Mouse (Mus musculus) liver, embryonic 16.5 days (tissue): ENCODE measurements around the gene Hmmr. TPM values are rescaled to one million over a fixed set of nuclear protein-coding genes. Genes with fewer than 3 reads are reported as not detected.

Experiments used
- ATAC-seq: fragments of 200-750 bp; cut with Nextera tagmentation; 2 replicates; pipeline ENCODE4 v1.8.0; 2017; ENCODE audit warnings: low read depth, mild to moderate bottlenecking, moderate number of reproducible peaks, moderate library complexity
- H3K27ac ChIP-seq: fragments of 300-500 bp; sonication (generic); 2 replicates; pipeline ENCODE4 v1.5.1; 2014; ENCODE audit warnings: mild to moderate bottlenecking, low read length
- H3K27me3 ChIP-seq: fragments of 300-500 bp; sonication (generic); 2 replicates; pipeline ENCODE4 v1.6.1; 2014; ENCODE audit warnings: low read depth, low read length, mixed read lengths; ENCODE audit not compliant: control insufficient read depth, insufficient read depth
- H3K36me3 ChIP-seq: fragments of 300-500 bp; sonication (generic); 2 replicates; pipeline ENCODE4 v1.6.1; 2014; ENCODE audit warnings: mild to moderate bottlenecking; ENCODE audit not compliant: control insufficient read depth, insufficient read depth
- H3K4me1 ChIP-seq: fragments of 300-500 bp; sonication (generic); 2 replicates; pipeline ENCODE4 v1.6.1; 2014; ENCODE audit warnings: low read depth, low read length, mixed read lengths; ENCODE audit not compliant: control insufficient read depth
- H3K4me2 ChIP-seq: fragments of 300-500 bp; sonication (generic); 2 replicates; pipeline ENCODE4 v1.6.1; 2014; ENCODE audit warnings: low read depth, low read length, mixed read lengths
- H3K4me3 ChIP-seq: fragments of 300-500 bp; sonication (generic); 2 replicates; pipeline ENCODE4 v1.5.1; 2014; ENCODE audit warnings: low read depth, mild to moderate bottlenecking, low read length
- H3K9ac ChIP-seq: fragments of 300-500 bp; sonication (generic); 2 replicates; pipeline ENCODE4 v1.6.1; 2014; ENCODE audit warnings: low read depth, low read length
- H3K9me3 ChIP-seq: fragments of 300-500 bp; sonication (generic); replicated peaks from 2 replicates; pipeline ENCODE4 v1.6.1; 2016; ENCODE audit warnings: low read length; ENCODE audit not compliant: control insufficient read depth
- WGBS: fragments of 180-500 bp; shearing (Covaris S2); extraction: QIAGEN DNeasy Blood & Tissue Kit; methylation state at CpG from one replicate; pipeline ENCODE4 v1.1.7; 2014; ENCODE audit not compliant: insufficient replicate concordance; 5-methylcytosine and 5-hydroxymethylcytosine counted together
- polyA plus RNA-seq: library from polyadenylated mRNA; unstranded; fragments of >200 nt; fragmentation: Nextera tagmentation; extraction: Ambion mirVana; gene quantifications from 2 replicates; pipeline ENCODE4 v1.2.1, GENCODE M21; 2015

Gene Hmmr
- polyA plus RNA-seq: 45.2 and 53.3 TPM in 2 replicates

DNA sequence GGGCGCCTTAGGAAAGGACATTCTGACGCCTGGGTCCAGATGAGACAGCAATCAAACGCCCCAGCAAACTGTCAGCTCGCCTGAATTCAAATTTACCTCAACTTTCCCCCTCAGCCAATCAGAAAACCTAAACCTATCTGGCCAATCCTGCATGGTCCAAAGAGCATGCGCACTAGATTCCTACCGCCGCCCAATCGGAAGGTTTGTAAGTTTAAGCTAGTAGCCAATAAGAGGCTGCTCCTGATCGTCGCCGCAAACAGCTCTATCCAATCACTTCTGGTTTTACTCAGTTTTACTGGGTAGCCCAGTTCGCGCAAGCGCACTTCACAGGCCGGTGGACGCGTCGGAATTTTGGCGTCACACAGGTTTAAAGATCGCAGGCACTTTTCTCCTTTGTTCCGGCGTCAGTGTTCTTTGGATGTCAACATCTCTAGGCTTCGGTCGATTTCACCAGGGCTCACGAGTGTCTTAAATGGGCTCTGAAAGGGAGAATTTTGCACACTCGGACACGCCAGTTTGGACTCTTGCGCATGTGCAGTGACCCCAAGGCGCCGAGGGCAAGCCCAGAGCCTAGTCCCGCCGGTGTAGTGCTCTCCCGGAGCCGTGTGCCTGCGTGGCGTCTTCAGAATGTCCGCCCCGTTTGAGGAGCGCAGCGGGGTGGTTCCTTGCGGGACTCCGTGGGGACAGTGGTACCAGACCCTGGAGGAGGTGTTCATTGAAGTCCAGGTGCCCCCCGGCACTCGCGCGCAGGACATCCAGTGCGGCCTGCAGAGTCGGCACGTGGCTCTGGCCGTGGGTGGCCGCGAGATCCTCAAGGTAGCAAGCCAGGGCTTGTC, at the start of gene Hmmr, which contains the start of gene Nudcd2:
Gene Hmmr, minus strand, starts transcription at position 84 of the 836 bp plus-strand sequence.
Gene Nudcd2, plus strand, starts transcription at position 329 of the 836 bp plus-strand sequence.
- no peaks in the 10 kb centered on the region for H3K9me3 ChIP-seq
- no peaks in the 10 kb centered on the region for H3K27me3 ChIP-seq
- H3K4me1 ChIP-seq: peaks cover 14% of the 10 kb centered on the region
- H3K36me3 ChIP-seq: peaks cover 20% of the 10 kb centered on the region
- H3K9ac ChIP-seq: peak within 1 kb of the TSS; percentile 91
- ATAC-seq: peak; percentile 97
- peak within 1 kb of the TSS; percentile 82 for H3K27ac ChIP-seq
- H3K4me2 ChIP-seq: peak within 1 kb of the TSS; percentile 88
- whole genome bisulfite sequencing: under 1% methylated on average over 52 of the region's 52 CpGs
- H3K4me3 ChIP-seq: peak within 1 kb of the TSS; percentile 97

DNA sequence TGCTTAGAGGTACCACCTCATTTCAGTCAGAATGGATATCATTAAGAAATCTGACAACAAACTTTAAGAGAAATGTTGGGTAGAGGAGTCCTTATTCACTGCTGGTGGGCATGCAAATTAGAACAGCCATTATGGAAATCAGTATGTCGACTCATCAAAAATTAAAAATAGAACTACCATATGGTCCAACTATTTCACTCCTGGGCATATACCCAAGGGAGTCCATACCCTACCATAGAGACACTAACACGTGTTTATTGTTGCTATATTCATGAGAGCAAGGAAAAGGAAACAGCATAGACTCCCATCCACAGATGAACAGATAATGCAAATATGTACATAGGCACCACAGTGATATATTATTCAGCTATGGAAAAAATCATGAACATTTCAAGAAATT, 48.6 kb upstream of the Hmmr start:
- Histone ChIP-seq H3K27me3 (no peaks in the 10 kb centered on the region), H3K36me3 (no peaks in the 10 kb centered on the region), H3K4me3 (no peak overlapping the region), H3K4me2 (no peak overlapping the region), H3K4me1 (no peaks in the 10 kb centered on the region), H3K9me3 (no peaks in the 10 kb centered on the region), H3K9ac (no peak overlapping the region), H3K27ac (no peak overlapping the region)
- ATAC-seq: no peak
- 48% methylated on average over 2 of the region's 2 CpGs for WGBS

- no peak for ATAC-seq
These were observed 42.4 kb upstream of the Hmmr start for GRCm38 (mm10) chr11:40775315-40776269.

GRCm38 (mm10) chr11:40764690-40765089, 31.5 kb upstream of the Hmmr start:
- no peak overlapping the region for H3K27ac ChIP-seq
- ATAC-seq: no peak
- H3K4me3 ChIP-seq: no peak overlapping the region
- H3K9me3 ChIP-seq: no peaks in the 10 kb centered on the region
- WGBS: 54% methylated on average over 4 of the region's 4 CpGs
- H3K4me2 ChIP-seq: no peak overlapping the region
- no peaks in the 10 kb centered on the region for H3K36me3 ChIP-seq
- no peak overlapping the region for H3K9ac ChIP-seq
- H3K27me3 ChIP-seq: no peaks in the 10 kb centered on the region
- H3K4me1 ChIP-seq: no peaks in the 10 kb centered on the region

More at GRCm38 (mm10) chr11:40775315-40776269, 42.4 kb upstream of the Hmmr start:
- H3K36me3 ChIP-seq: no peaks in the 10 kb centered on the region
- no peaks in the 10 kb centered on the region for H3K9me3 ChIP-seq
- H3K27ac ChIP-seq: no peak overlapping the region
- WGBS: 42% methylated on average over 12 of the region's 12 CpGs
- no peaks in the 10 kb centered on the region for H3K27me3 ChIP-seq
- no peak overlapping the region for H3K4me3 ChIP-seq
- no peak overlapping the region for H3K9ac ChIP-seq
- no peak overlapping the region for H3K4me2 ChIP-seq
- no peaks in the 10 kb centered on the region for H3K4me1 ChIP-seq

GRCm38 (mm10) chr11:40763395-40763794, 30.2 kb upstream of the Hmmr start:
- H3K9me3 ChIP-seq: no peaks in the 10 kb centered on the region
- no peak overlapping the region for H3K4me3 ChIP-seq
- no peak overlapping the region for H3K4me2 ChIP-seq
- no peak overlapping the region for H3K9ac ChIP-seq
- no peaks in the 10 kb centered on the region for H3K36me3 ChIP-seq
- no peaks in the 10 kb centered on the region for H3K27me3 ChIP-seq
- H3K27ac ChIP-seq: no peak overlapping the region
- no peaks in the 10 kb centered on the region for H3K4me1 ChIP-seq
- no peak for ATAC-seq
- WGBS: 20% methylated on average over 2 of the region's 2 CpGs

DNA sequence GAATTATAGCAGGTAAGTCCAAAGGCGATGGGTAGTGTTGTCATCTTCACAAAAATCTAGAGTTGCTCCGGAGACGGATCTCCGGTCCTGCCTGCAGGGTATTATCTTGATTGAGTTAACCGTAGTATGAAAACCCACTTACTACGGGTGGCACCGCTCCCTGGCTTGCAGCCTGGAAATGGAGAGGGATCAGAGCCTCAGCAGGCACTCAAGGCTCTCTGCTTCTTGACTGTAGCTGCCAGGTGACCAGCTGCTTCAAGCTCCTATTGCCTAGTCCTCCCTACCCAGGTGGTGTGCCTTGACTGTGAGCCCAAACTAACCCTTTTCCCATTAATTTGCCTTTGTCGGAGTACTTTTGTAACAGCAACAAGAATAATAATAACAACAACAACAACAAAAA, 26.7 kb upstream of the Hmmr start:
- no peak for ATAC-seq
- H3K9ac ChIP-seq: no peak overlapping the region
- 73% methylated on average over 8 of the region's 8 CpGs for WGBS
- H3K9me3 ChIP-seq: no peaks in the 10 kb centered on the region
- H3K27me3 ChIP-seq: no peaks in the 10 kb centered on the region
- no peaks in the 10 kb centered on the region for H3K36me3 ChIP-seq
- H3K27ac ChIP-seq: no peak overlapping the region
- H3K4me2 ChIP-seq: no peak overlapping the region
- H3K4me3 ChIP-seq: no peak overlapping the region
- H3K4me1 ChIP-seq: no peaks in the 10 kb centered on the region

DNA sequence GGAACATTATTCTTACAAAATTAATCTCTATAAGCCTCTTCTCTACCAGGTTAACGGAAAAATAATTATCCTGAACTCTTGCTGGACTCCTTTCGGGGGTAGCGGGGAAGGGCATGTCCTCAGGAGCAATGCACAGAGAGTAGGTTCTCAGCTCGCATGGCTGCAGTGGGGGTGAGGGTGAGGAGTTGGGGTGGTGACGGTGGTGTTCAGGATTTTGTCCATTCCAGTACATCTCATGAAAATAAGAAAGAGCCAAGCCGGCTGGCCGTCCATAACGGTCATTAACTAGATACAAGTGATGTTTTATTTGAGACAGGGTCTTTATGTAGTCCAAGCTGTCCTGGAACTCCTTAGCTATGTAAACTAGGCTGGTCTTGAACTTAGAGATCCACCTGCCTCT, 22.7 kb upstream of the Hmmr start:
- Histone ChIP-seq H3K4me2 (peak overlapping the region; percentile 94; the same call in 1 of the 2 replicates), H3K27ac (no peak overlapping the region), H3K27me3 (no peaks in the 10 kb centered on the region), H3K36me3 (0 out of 2 replicates have a peak, but pooled peaks cover 2% of the 10 kb centered on the region), H3K9me3 (no peaks in the 10 kb centered on the region), H3K4me3 (no peak overlapping the region), H3K9ac (no peak overlapping the region), H3K4me1 (peaks cover 7% of the 10 kb centered on the region)
- ATAC-seq: no peak
- WGBS: 86% methylated on average over 8 of the region's 8 CpGs

DNA sequence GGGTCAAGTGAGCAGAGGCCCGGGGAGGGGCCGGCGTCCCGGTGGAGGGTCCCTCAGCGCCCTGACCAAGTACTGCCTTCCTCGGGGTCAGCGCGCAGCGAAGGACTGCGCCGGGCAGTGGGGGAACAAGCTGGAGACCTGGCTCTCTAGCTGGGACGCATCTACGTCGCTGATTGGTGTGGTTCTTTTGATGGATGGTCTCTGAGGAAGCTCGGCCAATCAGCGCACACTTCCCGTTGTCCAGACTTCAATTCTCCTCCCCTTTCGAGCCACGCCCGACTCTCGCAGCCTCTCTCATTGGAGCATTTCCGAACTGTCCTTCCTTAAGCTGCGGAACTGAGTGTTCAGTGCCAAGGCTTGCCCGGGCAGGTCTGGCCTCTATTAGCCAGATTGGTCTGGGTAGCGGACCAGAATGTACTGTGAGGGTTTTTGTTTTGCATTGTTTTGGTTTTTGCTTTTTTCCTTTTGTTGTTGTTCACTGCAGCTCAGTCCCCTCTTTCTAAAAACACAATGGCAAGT, 21.9 kb upstream of the Hmmr start, which contains the start of gene Ccng1:
Gene Ccng1, minus strand, starts transcription at position 203 of the 519 bp plus-strand sequence.
- 1% methylated on average over 25 of the region's 25 CpGs for WGBS
- peak within 1 kb of the TSS; percentile 93 for H3K9ac ChIP-seq
- H3K4me3 ChIP-seq: peak within 1 kb of the TSS; percentile 93
- H3K4me2 ChIP-seq: peak within 1 kb of the TSS; percentile 94
- H3K27me3 ChIP-seq: no peaks in the 10 kb centered on the region
- no peaks in the 10 kb centered on the region for H3K9me3 ChIP-seq
- peaks cover 7% of the 10 kb centered on the region for H3K4me1 ChIP-seq
- H3K36me3 ChIP-seq: 0 out of 2 replicates have a peak, but pooled peaks cover 3% of the 10 kb centered on the region
- ATAC-seq: peak; percentile 99
- peak within 1 kb of the TSS; percentile 75; the same call in 1 of the 2 replicates for H3K27ac ChIP-seq
